Mouse (Mus musculus) limb, embryonic 11.5 days (tissue): ENCODE results near the gene Catip. TPM values are rescaled to one million over a fixed set of nuclear protein-coding genes. Genes with fewer than 3 reads are reported as not detected.

Experiments
- ATAC-seq: fragments of 200-750 bp; cut with Nextera tagmentation; 2 replicates; pipeline ENCODE4 v1.8.0; 2017; ENCODE audit warnings: low read depth; ENCODE audit not compliant: insufficient number of reproducible peaks, low FRiP score, low TSS enrichment
- DNase-seq: peaks from one replicate; pipeline ENCODE4 v3.0.0-alpha.2; 2015; ENCODE audit warnings: low spot score
- H3K27ac ChIP-seq: fragments of 300-500 bp; sonication (generic); replicated peaks from 2 replicates; pipeline ENCODE4 v1.5.1; 2014; ENCODE audit warnings: low read depth, mild to moderate bottlenecking, low read length
- H3K27me3 ChIP-seq: fragments of 300-500 bp; sonication (generic); 2 replicates; pipeline ENCODE4 v1.6.1; 2014; ENCODE audit warnings: mild to moderate bottlenecking, low read length, mixed read lengths; ENCODE audit not compliant: control insufficient read depth, insufficient read depth
- H3K36me3 ChIP-seq: fragments of 300-500 bp; sonication (generic); 2 replicates; pipeline ENCODE4 v1.6.1; 2014; ENCODE audit warnings: mild to moderate bottlenecking, low read length, moderate library complexity, mixed read lengths; ENCODE audit not compliant: control insufficient read depth, insufficient read depth
- H3K4me1 ChIP-seq: fragments of 300-500 bp; sonication (generic); 2 replicates; pipeline ENCODE4 v1.6.1; 2014; ENCODE audit warnings: low read length, mixed read lengths; ENCODE audit not compliant: control insufficient read depth, insufficient read depth
- H3K4me2 ChIP-seq: fragments of 300-500 bp; sonication (generic); 2 replicates; pipeline ENCODE4 v1.6.1; 2014; ENCODE audit warnings: low read depth, mild to moderate bottlenecking, moderate library complexity; ENCODE audit not compliant: severe bottlenecking
- H3K4me3 ChIP-seq: fragments of 300-500 bp; sonication (generic); 2 replicates; pipeline ENCODE4 v1.5.1; 2014; ENCODE audit warnings: low read depth, low read length
- H3K9ac ChIP-seq: fragments of 300-500 bp; sonication (generic); 2 replicates; pipeline ENCODE4 v1.6.1; 2014; ENCODE audit warnings: mild to moderate bottlenecking, low read length
- H3K9me3 ChIP-seq: fragments of 300-500 bp; sonication (generic); 2 replicates; pipeline ENCODE4 v1.6.1; 2016; ENCODE audit warnings: low read length; ENCODE audit not compliant: control insufficient read depth
- WGBS: fragments of 180-500 bp; shearing (Covaris S2); extraction: QIAGEN DNeasy Blood & Tissue Kit; methylation state at CpG from one replicate; pipeline ENCODE4 v1.1.7; 2014; 5-methylcytosine and 5-hydroxymethylcytosine counted together
- polyA plus RNA-seq: library from polyadenylated mRNA; unstranded; fragments of >200 nt; fragmentation: Nextera tagmentation; extraction: Ambion mirVana; gene quantifications from 2 replicates; pipeline ENCODE4 v1.2.1, GENCODE M21; 2014

The Catip gene
- polyA plus RNA-seq, 1 experiment from 2014 or later, result 0.25 TPM

GRCm38 (mm10) chr1:74367886-74368645 lies 6.2 kb downstream of the Catip start:
- no peaks in the 10 kb centered on the region for H3K36me3 ChIP-seq
- no peaks in the 10 kb centered on the region for H3K27me3 ChIP-seq
- peak overlapping the region; percentile 51 for H3K4me2 ChIP-seq
- ATAC-seq, result peak; percentile 60; the same call in 1 of the 2 replicates
- H3K27ac ChIP-seq, result no peak overlapping the region
- peak overlapping the region; percentile 9; the same call in 1 of the 2 replicates for H3K9ac ChIP-seq
- DNase-seq, result peak; percentile 52
- 13% methylated on average over 34 of the region's 34 CpGs for WGBS
- H3K4me1 ChIP-seq, result no peaks in the 10 kb centered on the region
- peak overlapping the region; percentile 1; the same call in 1 of the 2 replicates for H3K4me3 ChIP-seq
- no peaks in the 10 kb centered on the region for H3K9me3 ChIP-seq

DNA sequence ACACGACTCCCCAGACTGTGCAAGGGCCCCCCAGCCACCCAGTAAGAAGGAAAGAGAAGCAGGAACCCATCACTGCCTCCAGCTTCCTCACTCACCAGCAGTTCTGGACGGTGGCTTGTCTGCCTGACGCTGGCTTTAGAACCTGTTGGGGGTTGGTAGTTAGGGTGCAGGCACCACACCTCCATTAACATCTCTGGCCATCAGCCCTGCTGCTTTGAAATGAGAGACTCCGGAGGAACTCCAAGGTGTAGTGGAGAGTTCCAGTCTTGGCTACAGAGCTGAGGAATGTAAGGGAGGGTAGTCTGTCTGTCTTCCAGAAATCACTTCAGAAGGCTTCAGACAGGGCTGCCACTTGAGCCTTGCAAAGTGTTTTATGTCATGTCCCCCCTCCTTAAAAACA lies 8.1 kb downstream of the Catip start:
- no peak overlapping the region for H3K4me3 ChIP-seq
- no peak overlapping the region for H3K4me2 ChIP-seq
- no peaks in the 10 kb centered on the region for H3K9me3 ChIP-seq
- DNase-seq (no peak), ATAC-seq (no peak)
- H3K27ac ChIP-seq, result no peak overlapping the region
- no peaks in the 10 kb centered on the region for H3K36me3 ChIP-seq
- 28% methylated on average over 4 of the region's 4 CpGs for WGBS
- no peaks in the 10 kb centered on the region for H3K27me3 ChIP-seq
- no peak overlapping the region for H3K9ac ChIP-seq
- H3K4me1 ChIP-seq, result no peaks in the 10 kb centered on the region

DNA sequence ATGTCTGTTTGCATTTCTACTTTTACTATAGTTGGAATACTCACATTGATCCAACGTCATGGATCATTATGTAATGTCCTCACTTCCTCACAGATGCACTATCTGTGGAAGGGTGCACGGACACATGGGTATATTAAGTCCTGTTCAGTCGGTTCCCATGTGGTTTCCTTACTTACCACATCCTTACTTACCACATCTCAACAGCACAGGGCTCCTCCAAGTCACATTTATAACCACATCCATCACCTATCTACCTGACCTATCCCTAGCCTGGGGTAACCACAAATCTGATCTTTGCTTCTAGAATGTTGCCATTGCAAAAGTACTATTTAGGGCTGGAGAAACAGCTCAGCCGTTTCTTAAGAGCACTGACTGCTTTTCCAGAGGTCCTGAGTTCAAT lies 11.5 kb downstream of the Catip start:
- Histone ChIP-seq H3K9me3 (no peaks in the 10 kb centered on the region), H3K27me3 (no peaks in the 10 kb centered on the region), H3K9ac (no peak overlapping the region), H3K4me3 (no peak overlapping the region), H3K36me3 (no peaks in the 10 kb centered on the region), H3K4me2 (no peak overlapping the region), H3K4me1 (peaks cover 4% of the 10 kb centered on the region; the same call in 1 of the 2 replicates), H3K27ac (no peak overlapping the region)
- 83% methylated on average over 4 of the region's 4 CpGs for WGBS
- ATAC-seq (no peak), DNase-seq (no peak)

DNA sequence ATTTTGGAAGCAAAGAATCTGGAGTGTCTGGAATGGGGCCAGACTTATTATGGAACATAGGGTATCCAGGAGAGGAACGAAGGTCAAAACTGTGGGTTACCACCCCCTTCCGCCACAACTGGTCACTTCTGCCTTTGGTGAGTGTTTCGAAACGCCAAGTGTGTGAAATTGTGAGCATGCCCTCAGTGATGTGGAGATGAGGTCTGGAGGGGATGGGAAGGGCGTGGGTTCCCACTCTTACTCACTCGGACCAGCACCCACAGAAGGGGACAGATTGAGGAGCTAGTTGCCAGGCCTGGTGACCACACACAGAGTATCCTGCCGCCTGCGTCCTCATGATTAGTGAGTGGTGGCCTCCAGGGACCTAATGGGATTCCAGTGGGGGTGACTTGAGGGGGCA lies 13.1 kb downstream of the Catip start, which contains the start of gene Slc11a1:
Gene Slc11a1 (plus strand): TSS at position 216 of the 400 bp plus-strand sequence.
- no peak within 1 kb of the TSS for H3K4me2 ChIP-seq
- H3K9me3 ChIP-seq, result no peaks in the 10 kb centered on the region
- DNase-seq, result no peak
- 66% methylated on average over 8 of the region's 8 CpGs for WGBS
- no peak within 1 kb of the TSS for H3K4me3 ChIP-seq
- H3K9ac ChIP-seq, result no peak within 1 kb of the TSS
- peaks cover 4% of the 10 kb centered on the region; the same call in 1 of the 2 replicates for H3K4me1 ChIP-seq
- no peaks in the 10 kb centered on the region for H3K27me3 ChIP-seq
- H3K27ac ChIP-seq, result no peak within 1 kb of the TSS
- no peak for ATAC-seq
- H3K36me3 ChIP-seq, result no peaks in the 10 kb centered on the region

GRCm38 (mm10) chr1:74375561-74375960 lies 13.7 kb downstream of the Catip start:
- DNase-seq (no peak), ATAC-seq (no peak)
- Histone ChIP-seq H3K4me1 (peaks cover 4% of the 10 kb centered on the region; the same call in 1 of the 2 replicates), H3K27me3 (no peaks in the 10 kb centered on the region), H3K27ac (no peak overlapping the region), H3K36me3 (no peaks in the 10 kb centered on the region), H3K9me3 (no peaks in the 10 kb centered on the region), H3K9ac (no peak overlapping the region), H3K4me2 (no peak overlapping the region), H3K4me3 (no peak overlapping the region)
- 83% methylated on average over 10 of the region's 10 CpGs for WGBS

DNA sequence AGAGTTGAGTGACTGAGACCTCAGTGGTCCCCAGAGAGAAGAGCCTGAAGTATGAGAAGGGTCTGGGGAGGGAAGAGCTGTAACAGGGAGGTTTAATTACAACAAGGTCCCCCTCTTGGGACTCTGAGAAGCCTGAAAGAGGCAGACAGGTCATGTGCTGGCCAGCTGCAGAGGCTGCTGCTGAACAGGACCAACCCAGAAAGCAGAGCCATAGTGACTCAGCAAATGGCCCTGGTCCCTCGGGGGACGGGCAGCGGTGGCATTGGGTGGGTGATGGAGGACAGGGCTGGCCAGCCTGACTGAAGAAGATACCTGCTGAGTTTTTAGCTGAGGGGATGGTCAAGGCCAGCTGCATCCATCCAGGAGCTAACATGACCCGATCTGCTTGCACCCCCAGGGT lies 14.5 kb downstream of the Catip start:
- Histone ChIP-seq H3K27me3 (no peaks in the 10 kb centered on the region), H3K4me2 (no peak overlapping the region), H3K4me1 (peaks cover 4% of the 10 kb centered on the region; the same call in 1 of the 2 replicates), H3K9me3 (no peaks in the 10 kb centered on the region), H3K27ac (no peak overlapping the region), H3K36me3 (no peaks in the 10 kb centered on the region), H3K4me3 (no peak overlapping the region), H3K9ac (no peak overlapping the region)
- WGBS, result 77% methylated on average over 4 of the region's 4 CpGs
- DNase-seq (no peak), ATAC-seq (no peak)

DNA sequence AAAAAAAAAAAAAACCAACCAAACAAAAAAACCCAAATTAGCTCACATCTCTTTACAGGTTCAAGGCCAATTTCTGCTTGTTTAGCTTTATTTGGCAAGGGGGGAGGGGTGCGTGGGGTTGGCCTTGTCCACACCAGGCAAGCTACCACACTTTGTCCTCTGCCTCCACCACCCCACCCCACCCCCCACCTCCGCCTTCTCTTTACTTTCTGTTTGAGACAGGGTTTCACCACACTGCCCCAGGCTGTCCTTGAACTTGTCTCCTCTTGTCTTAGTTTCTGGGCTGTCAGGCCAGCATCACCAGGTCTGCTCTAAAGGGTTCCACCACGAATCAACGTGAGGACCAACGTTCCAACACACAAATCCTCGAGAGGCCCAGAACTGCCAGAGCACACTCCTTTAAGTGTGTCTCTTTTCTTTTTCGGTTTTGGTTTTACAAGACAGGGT lies 17.2 kb downstream of the Catip start:
- no peak for ATAC-seq
- WGBS, result 85% methylated on average over 7 of the region's 7 CpGs

GRCm38 (mm10) chr1:74380484-74380883 lies 18.6 kb downstream of the Catip start:
- ATAC-seq (no peak), DNase-seq (no peak)
- WGBS, result 88% methylated on average over 5 of the region's 5 CpGs
- no peaks in the 10 kb centered on the region for H3K36me3 ChIP-seq
- H3K27ac ChIP-seq, result no peak overlapping the region
- H3K9ac ChIP-seq, result no peak overlapping the region
- H3K4me3 ChIP-seq, result no peak overlapping the region
- H3K4me2 ChIP-seq, result no peak overlapping the region
- peaks cover 6% of the 10 kb centered on the region; the same call in 1 of the 2 replicates for H3K4me1 ChIP-seq
- H3K27me3 ChIP-seq, result no peaks in the 10 kb centered on the region
- H3K9me3 ChIP-seq, result no peaks in the 10 kb centered on the region

More for the DNA sequence above, 17.2 kb downstream of the Catip start:
- no peak for DNase-seq
- no peak overlapping the region for H3K27ac ChIP-seq
- H3K27me3 ChIP-seq, result no peaks in the 10 kb centered on the region
- no peaks in the 10 kb centered on the region for H3K36me3 ChIP-seq
- no peaks in the 10 kb centered on the region for H3K9me3 ChIP-seq
- no peak overlapping the region for H3K9ac ChIP-seq
- no peak overlapping the region for H3K4me3 ChIP-seq
- peaks cover 4% of the 10 kb centered on the region; the same call in 1 of the 2 replicates for H3K4me1 ChIP-seq
- no peak overlapping the region for H3K4me2 ChIP-seq
